Mouse (Mus musculus) heart, embryonic 16.5 days (tissue): Measurements from ENCODE around the gene Oas1d. TPM values are rescaled to one million over a fixed set of nuclear protein-coding genes. Genes with fewer than 3 reads are reported as not detected.

Experiments
- ATAC-seq: fragments of 200-750 bp; cut with Nextera tagmentation; replicated peaks from 2 replicates; pipeline ENCODE4 v1.8.0; 2017; ENCODE audit warnings: moderate number of reproducible peaks; ENCODE audit not compliant: insufficient read depth, low FRiP score; ENCODE audit errors: extremely low read depth
- H3K27ac ChIP-seq: fragments of 300-500 bp; sonication (generic); 2 replicates; pipeline ENCODE4 v1.5.1; 2014; ENCODE audit warnings: mild to moderate bottlenecking, low read length, control low read depth, moderate library complexity
- H3K27me3 ChIP-seq: fragments of 300-500 bp; sonication (generic); 2 replicates; pipeline ENCODE4 v1.6.1; 2014; ENCODE audit warnings: low read length, mixed read lengths; ENCODE audit not compliant: control insufficient read depth, insufficient read depth
- H3K36me3 ChIP-seq: fragments of 300-500 bp; sonication (generic); 2 replicates; pipeline ENCODE4 v1.6.1; 2014; ENCODE audit not compliant: control insufficient read depth, insufficient read depth
- H3K4me1 ChIP-seq: fragments of 300-500 bp; sonication (generic); 2 replicates; pipeline ENCODE4 v1.6.1; 2014; ENCODE audit warnings: low read length, mixed read lengths; ENCODE audit not compliant: control insufficient read depth, insufficient read depth
- H3K4me2 ChIP-seq: fragments of 300-500 bp; sonication (generic); 2 replicates; pipeline ENCODE4 v1.6.1; 2014; ENCODE audit warnings: low read depth, mild to moderate bottlenecking, control low read depth, low read length
- H3K4me3 ChIP-seq: fragments of 300-500 bp; sonication (generic); 2 replicates; pipeline ENCODE4 v1.5.1; 2014; ENCODE audit warnings: mild to moderate bottlenecking, control low read depth, low read length
- H3K9ac ChIP-seq: fragments of 300-500 bp; sonication (generic); 2 replicates; pipeline ENCODE4 v1.6.1; 2014; ENCODE audit warnings: low read length, control low read depth
- H3K9me3 ChIP-seq: fragments of 300-500 bp; sonication (generic); replicated peaks from 2 replicates; pipeline ENCODE4 v1.6.1; 2016; ENCODE audit warnings: low read length; ENCODE audit not compliant: control insufficient read depth
- WGBS: fragments of 180-500 bp; shearing (Covaris S2); extraction: QIAGEN DNeasy Blood & Tissue Kit; methylation state at CpG from one replicate; pipeline ENCODE4 v1.1.7; 2014; 5-methylcytosine and 5-hydroxymethylcytosine counted together
- polyA plus RNA-seq: library from polyadenylated mRNA; unstranded; fragments of >200 nt; fragmentation: Nextera tagmentation; extraction: Ambion mirVana; gene quantifications from 2 replicates; pipeline ENCODE4 v1.2.1, GENCODE M21; 2015

The Oas1d gene
- polyA plus RNA-seq, 1 experiment from 2014 or later: 0.09 TPM

DNA sequence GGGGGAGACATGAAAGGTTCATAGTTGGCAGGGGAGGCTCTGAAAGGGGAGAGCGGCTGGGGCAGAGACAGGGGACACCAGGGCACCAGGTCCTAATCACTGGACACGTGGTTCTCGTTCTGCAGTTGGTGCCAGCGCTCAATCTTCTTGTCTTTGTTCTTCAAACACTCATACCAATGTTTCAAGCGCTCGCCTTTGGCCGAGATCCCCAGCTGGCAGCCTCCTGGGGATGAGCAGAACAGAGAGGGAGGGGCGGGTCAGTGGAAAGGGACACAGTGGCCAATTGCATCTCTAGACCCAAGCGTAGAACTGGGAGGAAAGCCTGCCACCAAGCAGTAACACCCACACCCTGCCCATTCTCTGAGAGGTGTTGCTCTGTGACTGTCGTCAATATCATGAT lies 27.7 kb downstream of the Oas1d start:
- H3K4me2 ChIP-seq: no peak overlapping the region
- no peaks in the 10 kb centered on the region for H3K36me3 ChIP-seq
- H3K27me3 ChIP-seq: no peaks in the 10 kb centered on the region; the same call in 1 of the 2 replicates
- ATAC-seq: no peak
- no peak overlapping the region for H3K9ac ChIP-seq
- WGBS: 64% methylated on average over 10 of the region's 10 CpGs
- no peaks in the 10 kb centered on the region for H3K4me1 ChIP-seq
- no peak overlapping the region for H3K4me3 ChIP-seq
- H3K9me3 ChIP-seq: no peaks in the 10 kb centered on the region
- H3K27ac ChIP-seq: no peak overlapping the region

DNA sequence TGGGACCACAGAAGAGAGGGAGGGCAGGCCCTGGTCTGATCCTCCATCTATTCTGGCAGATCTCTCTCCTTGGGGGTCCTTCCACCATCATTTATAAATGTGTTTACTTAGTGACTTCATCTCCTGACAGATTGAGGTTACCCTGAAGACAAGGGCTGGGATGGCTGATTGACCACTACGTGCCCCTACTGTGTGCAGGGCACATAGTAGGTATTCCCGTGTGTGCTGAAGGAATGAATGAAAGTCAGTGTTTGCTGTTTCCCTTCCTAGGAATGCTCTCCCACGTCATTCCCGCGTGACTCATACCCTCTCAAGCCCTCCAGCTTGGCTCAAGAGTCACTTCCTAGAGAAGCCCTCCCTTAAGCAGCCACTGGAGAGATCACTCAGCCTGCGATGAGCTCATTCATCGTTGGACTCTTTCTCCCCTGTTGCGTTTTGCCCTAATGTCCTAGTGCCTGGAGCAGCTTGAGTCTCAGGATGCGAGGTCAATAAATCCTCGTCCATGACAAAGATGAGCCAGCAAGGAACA lies 38.0 kb downstream of the Oas1d start:
- Histone ChIP-seq H3K4me3 (no peak overlapping the region), H3K9ac (no peak overlapping the region), H3K4me2 (no peak overlapping the region), H3K4me1 (no peaks in the 10 kb centered on the region), H3K9me3 (no peaks in the 10 kb centered on the region), H3K27me3 (no peaks in the 10 kb centered on the region), H3K27ac (no peak overlapping the region), H3K36me3 (no peaks in the 10 kb centered on the region)
- WGBS: 57% methylated on average over 10 of the region's 10 CpGs
- no peak for ATAC-seq

DNA sequence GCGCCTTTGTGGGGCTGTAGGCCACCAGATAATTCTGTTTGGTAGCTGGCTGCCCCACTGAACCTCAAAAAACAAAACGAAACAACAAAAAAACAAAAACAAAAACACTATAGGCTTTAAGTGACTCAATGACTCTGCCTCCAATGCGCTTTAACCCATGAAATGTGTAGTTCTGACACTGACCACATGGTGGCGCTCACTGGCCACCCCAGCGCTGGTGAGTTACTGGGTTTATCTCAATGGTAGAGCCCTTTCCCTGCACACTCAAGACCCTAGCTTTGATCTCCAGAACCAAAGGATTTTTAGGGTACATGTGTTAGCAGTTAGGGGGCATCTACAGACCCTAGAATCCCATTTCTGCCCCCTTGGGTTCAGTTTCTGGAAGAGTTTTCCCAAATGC lies 39.6 kb downstream of the Oas1d start:
- 15% methylated on average over 5 of the region's 5 CpGs for WGBS
- H3K4me2 ChIP-seq: no peak overlapping the region
- no peaks in the 10 kb centered on the region for H3K4me1 ChIP-seq
- H3K27ac ChIP-seq: no peak overlapping the region
- no peak overlapping the region for H3K9ac ChIP-seq
- no peaks in the 10 kb centered on the region for H3K27me3 ChIP-seq
- H3K9me3 ChIP-seq: no peaks in the 10 kb centered on the region; the same call in 1 of the 2 replicates
- no peak for ATAC-seq
- no peaks in the 10 kb centered on the region for H3K36me3 ChIP-seq
- H3K4me3 ChIP-seq: no peak overlapping the region

DNA sequence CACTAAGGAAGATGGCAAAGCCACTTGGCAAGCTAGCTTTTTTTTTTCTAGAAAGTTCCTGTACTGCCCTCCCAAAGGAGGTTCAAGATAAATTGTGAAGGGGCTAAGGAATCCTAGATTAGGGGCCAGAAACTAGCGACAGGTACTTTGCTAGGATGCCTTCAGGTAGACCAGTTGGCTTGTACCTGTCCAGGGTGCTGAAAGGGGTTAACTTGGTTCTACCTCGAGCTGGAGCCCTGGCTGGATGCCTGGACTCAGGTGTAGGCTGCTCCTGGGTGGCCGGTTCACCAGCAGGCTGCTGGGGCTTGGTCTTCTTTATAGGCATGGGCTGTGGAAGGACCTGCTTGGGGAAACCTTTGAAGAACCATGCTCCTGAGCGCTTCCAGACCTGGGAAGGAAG lies 46.7 kb downstream of the Oas1d start:
- Histone ChIP-seq H3K36me3 (no peaks in the 10 kb centered on the region), H3K27me3 (no peaks in the 10 kb centered on the region), H3K4me3 (no peak overlapping the region), H3K27ac (no peak overlapping the region), H3K4me2 (no peak overlapping the region), H3K9ac (no peak overlapping the region), H3K9me3 (no peaks in the 10 kb centered on the region; the same call in 1 of the 2 replicates), H3K4me1 (no peaks in the 10 kb centered on the region)
- ATAC-seq: no peak
- WGBS: 46% methylated on average over 4 of the region's 4 CpGs

DNA sequence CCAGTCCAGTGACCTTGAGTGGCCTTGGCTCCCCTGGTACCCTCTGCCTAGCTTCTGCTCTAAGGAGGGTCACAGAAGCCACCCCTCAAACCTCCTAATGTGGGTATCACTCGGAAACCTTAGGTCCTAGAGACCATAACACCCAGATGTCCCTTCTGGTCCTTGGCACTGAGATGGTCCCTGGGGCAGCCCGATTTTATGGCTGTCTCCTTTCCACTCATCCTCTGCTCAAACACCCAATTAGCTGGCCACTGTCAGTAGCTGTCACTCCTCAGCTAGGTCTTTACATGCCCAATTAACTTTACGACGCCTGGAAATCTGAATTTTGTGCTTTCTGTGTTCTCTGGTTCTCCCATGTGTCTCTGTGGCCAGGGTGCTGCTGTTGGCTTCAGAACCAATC lies 51.8 kb downstream of the Oas1d start:
- Histone ChIP-seq H3K27ac (no peak overlapping the region), H3K9ac (no peak overlapping the region), H3K4me3 (no peak overlapping the region), H3K9me3 (no peaks in the 10 kb centered on the region), H3K36me3 (no peaks in the 10 kb centered on the region), H3K27me3 (no peaks in the 10 kb centered on the region), H3K4me1 (no peaks in the 10 kb centered on the region), H3K4me2 (no peak overlapping the region)
- WGBS: 70% methylated on average over 4 of the region's 4 CpGs
- no peak for ATAC-seq

DNA sequence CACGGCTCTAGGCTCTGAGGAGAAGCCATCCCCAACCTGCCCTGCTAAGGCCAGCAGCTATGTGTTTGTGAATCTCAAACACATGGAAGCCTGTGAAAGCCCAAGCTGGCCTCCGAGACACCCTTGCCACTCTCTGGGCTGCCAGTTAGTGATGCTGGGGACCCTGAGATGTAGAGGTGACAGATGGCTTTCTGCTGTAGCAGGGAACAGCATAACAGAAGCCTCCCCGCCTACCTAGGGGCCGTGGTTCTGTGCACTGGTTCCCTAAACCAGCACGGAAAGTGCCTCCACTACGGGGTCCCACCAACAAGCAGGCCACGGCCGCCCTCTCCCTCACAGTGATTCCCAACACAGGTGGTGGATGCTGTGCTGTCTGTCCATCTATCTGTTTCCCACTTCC lies 52.6 kb downstream of the Oas1d start:
- Histone ChIP-seq H3K36me3 (no peaks in the 10 kb centered on the region), H3K27ac (no peak overlapping the region), H3K27me3 (no peaks in the 10 kb centered on the region), H3K4me1 (no peaks in the 10 kb centered on the region), H3K4me2 (no peak overlapping the region), H3K9me3 (no peaks in the 10 kb centered on the region), H3K4me3 (no peak overlapping the region), H3K9ac (no peak overlapping the region)
- ATAC-seq: no peak
- 80% methylated on average over 8 of the region's 8 CpGs for WGBS

DNA sequence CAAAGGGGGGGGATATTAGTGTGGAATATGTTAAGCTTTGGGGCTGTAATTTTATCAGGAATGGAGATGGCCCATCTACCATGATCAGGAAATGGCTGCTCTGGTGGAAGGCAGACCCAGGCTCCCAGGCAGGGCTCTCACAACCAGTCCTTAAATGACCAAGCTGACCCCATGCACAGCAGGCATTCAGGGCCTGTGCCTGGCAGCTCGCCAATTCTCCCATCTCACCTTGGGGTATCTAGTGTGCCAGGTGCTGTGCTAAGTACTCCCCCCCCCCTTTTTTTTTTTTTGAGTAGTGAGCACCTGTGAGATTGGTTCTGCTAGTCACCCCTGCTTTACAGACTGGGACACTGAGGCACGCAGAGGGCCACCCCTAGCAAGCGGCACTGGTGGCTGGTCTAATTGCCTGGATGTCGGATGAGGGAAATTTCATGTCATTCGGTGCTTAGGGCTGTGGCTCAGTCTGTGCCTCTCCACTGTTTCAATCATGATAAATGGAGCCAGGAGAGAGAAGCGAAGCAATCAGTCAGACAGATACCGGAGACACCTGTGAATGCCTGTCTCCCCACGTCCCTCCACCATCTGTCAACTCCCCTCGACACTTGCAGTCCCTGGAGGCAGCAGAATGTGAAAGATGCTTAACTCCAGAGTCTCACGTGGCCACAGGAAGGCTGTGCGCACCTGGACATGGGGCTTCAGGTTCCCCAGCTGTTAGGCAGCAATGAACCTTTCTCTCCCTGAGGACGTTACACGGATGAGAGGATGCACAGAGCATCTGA lies 53.2 kb downstream of the Oas1d start:
- Histone ChIP-seq H3K27ac (no peak overlapping the region), H3K9me3 (no peaks in the 10 kb centered on the region), H3K4me3 (no peak overlapping the region), H3K4me1 (no peaks in the 10 kb centered on the region), H3K9ac (no peak overlapping the region), H3K4me2 (no peak overlapping the region), H3K36me3 (no peaks in the 10 kb centered on the region), H3K27me3 (no peaks in the 10 kb centered on the region)
- WGBS: 73% methylated on average over 13 of the region's 13 CpGs
- ATAC-seq: no peak

DNA sequence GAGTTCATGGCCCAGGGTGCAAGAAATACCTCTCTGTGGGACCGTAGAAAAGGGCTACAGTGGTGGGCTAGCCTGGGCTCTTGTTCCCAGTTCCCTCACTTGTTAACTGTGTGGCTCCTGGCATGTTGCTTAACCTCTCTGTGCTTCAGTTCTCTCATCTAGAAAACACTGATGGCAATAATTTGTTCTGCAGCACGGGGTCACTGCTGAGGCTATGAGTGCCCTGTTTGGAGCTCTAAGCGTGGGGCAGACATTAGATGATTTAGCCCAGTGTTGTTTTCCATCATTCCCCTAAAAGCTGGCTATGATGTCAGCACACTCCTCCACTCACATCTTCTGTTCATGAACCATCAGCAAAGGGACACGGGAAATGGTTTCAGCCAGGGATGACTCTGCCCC lies 53.8 kb downstream of the Oas1d start:
- no peak overlapping the region for H3K27ac ChIP-seq
- no peak overlapping the region for H3K4me2 ChIP-seq
- H3K36me3 ChIP-seq: no peaks in the 10 kb centered on the region
- no peaks in the 10 kb centered on the region for H3K9me3 ChIP-seq
- H3K4me1 ChIP-seq: no peaks in the 10 kb centered on the region
- 53% methylated on average over 4 of the region's 4 CpGs for WGBS
- H3K9ac ChIP-seq: no peak overlapping the region
- ATAC-seq: no peak
- H3K27me3 ChIP-seq: no peaks in the 10 kb centered on the region
- H3K4me3 ChIP-seq: no peak overlapping the region

DNA sequence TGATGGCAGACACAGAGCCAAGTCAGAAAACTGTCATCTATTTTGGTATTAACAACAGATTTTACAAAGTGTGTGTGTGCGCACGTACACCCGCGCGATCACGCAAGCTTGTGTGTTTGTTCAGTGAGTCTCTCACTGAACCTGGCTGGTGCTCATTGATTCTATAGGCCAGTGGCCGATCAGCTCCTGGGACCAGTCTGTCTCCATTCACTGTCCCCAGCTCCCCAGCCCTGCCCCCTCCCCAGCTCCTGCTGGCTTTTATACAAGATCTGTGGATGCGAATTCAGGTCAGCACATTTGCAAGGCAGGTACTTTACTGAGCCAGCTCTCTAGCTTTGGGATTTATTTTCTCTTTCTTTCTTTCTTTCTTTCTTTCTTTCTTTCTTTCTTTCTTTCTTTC lies 54.5 kb downstream of the Oas1d start:
- Histone ChIP-seq H3K4me1 (no peaks in the 10 kb centered on the region), H3K9ac (no peak overlapping the region), H3K27me3 (no peaks in the 10 kb centered on the region), H3K4me2 (no peak overlapping the region), H3K4me3 (no peak overlapping the region), H3K9me3 (no peaks in the 10 kb centered on the region), H3K27ac (no peak overlapping the region), H3K36me3 (no peaks in the 10 kb centered on the region)
- ATAC-seq: no peak
- WGBS: 83% methylated on average over 8 of the region's 8 CpGs
